8 mouse cellular contexts compared by ENCODE assay signal in genomic region chr3:89421002-89421774, GRCm38 (mm10). TPM values are rescaled to one million over a fixed set of nuclear protein-coding genes. Genes with fewer than 3 reads are reported as not detected.
A peak's percentile ranks its signal among the peaks of the same experiment; 100 is the strongest.
DNase-seq lines count a peak whose midpoint lies in the region; ATAC-seq and TF ChIP-seq lines count a peak whose summit lies in the region.

No protein-coding gene starts in this region.

- no peaks in the 10 kb centered on the region for H3K9me3 ChIP-seq in CH12.LX (replicated peaks; ENCODE audit: low read length)
- no peaks in the 10 kb centered on the region for H3K9me3 ChIP-seq in forebrain, embryonic 12.5 days
- no peaks in the 10 kb centered on the region for H3K9me3 ChIP-seq in heart, embryonic 15.5 days (replicated peaks)
- H3K9me3 ChIP-seq in liver, embryonic 15.5 days (replicated peaks): no peaks in the 10 kb centered on the region
- H3K9me3 ChIP-seq in neural tube, embryonic 12.5 days: no peaks in the 10 kb centered on the region

- dilution Hi-C loops in CH12.LX (cut with MboI; ENCODE audit: extremely low pct_ligation_motif_present, extremely low pct_unique_long_range_greater_than_20kb, low sequenced_read_pairs): no loop called here

- no peak overlapping the region for H3K9ac ChIP-seq in CH12.LX (ENCODE audit: insufficient read depth, low read depth)
- H3K9ac ChIP-seq in forebrain, embryonic 12.5 days: peak overlapping the region; percentile 65
- H3K9ac ChIP-seq in heart, embryonic 15.5 days: peak overlapping the region; percentile 52
- peak overlapping the region; percentile 72 for H3K9ac ChIP-seq in liver, embryonic 15.5 days
- H3K9ac ChIP-seq in neural tube, embryonic 12.5 days: peak overlapping the region; percentile 60

- no peak for TF ChIP-seq RAD21 in CH12.LX (IDR thresholded peaks at IDR 0.05; ENCODE audit: low read depth, low read length)

- peaks cover 34 to 49% of the 10 kb centered on the region in 2 experiments for H3K36me3 ChIP-seq in CH12.LX (replicated peaks in 1 of 2; ENCODE audit: control insufficient read depth in 1 of 2, insufficient read depth in 1 of 2, low read length in 1 of 2)
- H3K36me3 ChIP-seq in forebrain, embryonic 12.5 days (replicated peaks): peaks cover 16% of the 10 kb centered on the region
- peaks cover 30% of the 10 kb centered on the region for H3K36me3 ChIP-seq in heart, embryonic 15.5 days
- peaks cover 45% of the 10 kb centered on the region for H3K36me3 ChIP-seq in liver, embryonic 15.5 days (replicated peaks)
- H3K36me3 ChIP-seq in neural tube, embryonic 12.5 days: peaks cover 16% of the 10 kb centered on the region

- TF ChIP-seq POLR2A in CH12.LX (IDR thresholded peaks at IDR 0.05; ENCODE audit: low read depth, low read length): no peak

- H3K27me3 ChIP-seq in CH12.LX (replicated peaks): no peaks in the 10 kb centered on the region
- no peaks in the 10 kb centered on the region for H3K27me3 ChIP-seq in forebrain, embryonic 12.5 days
- no peaks in the 10 kb centered on the region for H3K27me3 ChIP-seq in heart, embryonic 15.5 days
- no peaks in the 10 kb centered on the region for H3K27me3 ChIP-seq in liver, embryonic 15.5 days
- H3K27me3 ChIP-seq in neural tube, embryonic 12.5 days (replicated peaks): no peaks in the 10 kb centered on the region

- peak; percentile 22; the same call in 1 of the 2 replicates for ATAC-seq in forebrain, embryonic 12.5 days (ENCODE audit: low FRiP score)
- ATAC-seq in heart, embryonic 15.5 days (replicated peaks; ENCODE audit: insufficient number of reproducible peaks, insufficient read depth, low FRiP score, low read depth): peak; percentile 73
- ATAC-seq in liver, embryonic 15.5 days (ENCODE audit: insufficient read depth): peak; percentile 68
- ATAC-seq in neural tube, embryonic 12.5 days (ENCODE audit: low FRiP score, low read depth): no peak

- TF ChIP-seq EP300 in CH12.LX (IDR thresholded peaks at IDR 0.05; ENCODE audit: low read length): no peak

- DNase-seq in CH12.LX (ENCODE audit: extremely low read depth): peak; percentile 61
- DNase-seq in c-Kit-negative CD71-positive TER-119-positive erythroid progenitor cells, embryonic 14.5 days (ENCODE audit: low read depth, low spot score): peak; percentile 76
- DNase-seq in kidney, postnatal 25 days: peak; percentile 79 to 90
- DNase-seq in testis, postnatal 10 days (ENCODE audit: low spot score): peak; percentile 78

- no peak for TF ChIP-seq CTCF in CH12.LX (conservative IDR thresholded peaks at IDR 0.05 in 1 of 2, IDR thresholded peaks at IDR 0.05 in 1 of 2; ENCODE audit: low read depth in 2 of 2, low read length in 2 of 2)

- no peak overlapping the region for H3K27ac ChIP-seq in CH12.LX (ENCODE audit: insufficient read depth, low read depth)
- H3K27ac ChIP-seq in forebrain, embryonic 12.5 days: peak overlapping the region; percentile 65
- H3K27ac ChIP-seq in heart, embryonic 15.5 days: peak overlapping the region; percentile 99
- H3K27ac ChIP-seq in liver, embryonic 15.5 days (replicated peaks): peak overlapping the region; percentile 98
- 0 out of 2 replicates have a peak overlapping the region, but pooled peaks have one; percentile 32 for H3K27ac ChIP-seq in neural tube, embryonic 12.5 days

- peaks cover 45% of the 10 kb centered on the region for H3K79me2 ChIP-seq in CH12.LX (replicated peaks; ENCODE audit: control insufficient read depth, extremely low read depth, insufficient read depth, poor library complexity, severe bottlenecking)

- H3K4me2 ChIP-seq in CH12.LX (ENCODE audit: insufficient read depth, low read depth, poor library complexity, severe bottlenecking): peak overlapping the region; percentile 42; the same call in 1 of the 2 replicates
- peak overlapping the region; percentile 60 for H3K4me2 ChIP-seq in forebrain, embryonic 12.5 days
- peak overlapping the region; percentile 71 for H3K4me2 ChIP-seq in heart, embryonic 15.5 days
- H3K4me2 ChIP-seq in liver, embryonic 15.5 days: peak overlapping the region; percentile 95
- H3K4me2 ChIP-seq in neural tube, embryonic 12.5 days (replicated peaks): peak overlapping the region; percentile 64

- in situ Hi-C loops in CH12.LX (cut with MboI; ENCODE audit: low pct_ligation_motif_present, low pct_unique_long_range_greater_than_20kb, low sequenced_read_pairs): no loop called here

- 4% methylated on average over 11 of the region's 11 CpGs for WGBS in forebrain, embryonic 12.5 days
- 9% methylated on average over 11 of the region's 11 CpGs for WGBS in heart, embryonic 15.5 days
- WGBS in liver, embryonic 15.5 days (ENCODE audit: insufficient replicate concordance): 9% methylated on average over 11 of the region's 11 CpGs
- 4% methylated on average over 11 of the region's 11 CpGs for WGBS in neural tube, embryonic 12.5 days

- peaks cover 18 to 49% of the 10 kb centered on the region in 2 experiments for H3K4me1 ChIP-seq in CH12.LX (ENCODE audit: control insufficient read depth in 1 of 2, insufficient read depth in 2 of 2)
- peaks cover 52% of the 10 kb centered on the region for H3K4me1 ChIP-seq in forebrain, embryonic 12.5 days
- peaks cover 50% of the 10 kb centered on the region for H3K4me1 ChIP-seq in heart, embryonic 15.5 days (replicated peaks)
- peaks cover 84% of the 10 kb centered on the region for H3K4me1 ChIP-seq in liver, embryonic 15.5 days (replicated peaks)
- peaks cover 50% of the 10 kb centered on the region for H3K4me1 ChIP-seq in neural tube, embryonic 12.5 days

- no peak overlapping the region for H3K4me3 ChIP-seq in CH12.LX (replicated peaks in 1 of 3; ENCODE audit: low read depth in 2 of 3, low read length in 2 of 3, poor library complexity in 1 of 3)
- peak overlapping the region; percentile 37 for H3K4me3 ChIP-seq in forebrain, embryonic 12.5 days (replicated peaks)
- H3K4me3 ChIP-seq in heart, embryonic 15.5 days: peak overlapping the region; percentile 70
- H3K4me3 ChIP-seq in liver, embryonic 15.5 days (replicated peaks): peak overlapping the region; percentile 63
- peak overlapping the region; percentile 36 for H3K4me3 ChIP-seq in neural tube, embryonic 12.5 days

TF ChIP-seq in CH12.LX, 34 proteins besides CTCF, POLR2A, EP300 and RAD21:
- TF ChIP-seq UBTF (IDR thresholded peaks at IDR 0.05; ENCODE audit: low read depth, low read length): no peak
- TF ChIP-seq SMC3 (IDR thresholded peaks at IDR 0.05; ENCODE audit: low read depth, low read length): no peak

RNA-seq across cellular contexts. Expression of gene Shc1, which starts 2.9 kb away (rescaled TPM):
- 23.1 and 24.2 TPM in 2 replicates for total RNA-seq in CH12.LX (2012; rRNA removed)
- total RNA-seq in CH12.LX (2014; rRNA removed): 40.2 and 40.6 TPM in 2 replicates
- polyA plus RNA-seq in CH12.LX (2012; ENCODE audit: insufficient read length, low read depth): 32.1 and 32.3 TPM in 2 replicates
- 28.4 and 30.9 TPM in 2 replicates for polyA plus RNA-seq in forebrain, embryonic 12.5 days (2016; fragmentation: Nextera tagmentation; extraction: Ambion mirVana)
- 60.6 and 79.9 TPM in 2 replicates for polyA plus RNA-seq in heart, embryonic 15.5 days (2015; fragmentation: Nextera tagmentation; extraction: Ambion mirVana)
- 44.8 and 50.6 TPM in 2 replicates for polyA plus RNA-seq in liver, embryonic 15.5 days (2015; fragmentation: Nextera tagmentation; extraction: Ambion mirVana)
- polyA plus RNA-seq in neural tube, embryonic 12.5 days (2016; fragmentation: Nextera tagmentation; extraction: Ambion mirVana): 51.4 and 57.5 TPM in 2 replicates

RNA-seq across cellular contexts. Expression of gene Cks1b, which starts 3.0 kb away (rescaled TPM):
- 173 and 195 TPM in 2 replicates for total RNA-seq in CH12.LX (2012; rRNA removed)
- 224 and 268 TPM in 2 replicates for total RNA-seq in CH12.LX (2014; rRNA removed)
- 200 and 270 TPM in 2 replicates for polyA plus RNA-seq in CH12.LX (2012; ENCODE audit: insufficient read length, low read depth)
- 363 and 395 TPM in 2 replicates for polyA plus RNA-seq in forebrain, embryonic 12.5 days (2016; fragmentation: Nextera tagmentation; extraction: Ambion mirVana)
- 266 and 291 TPM in 2 replicates for polyA plus RNA-seq in heart, embryonic 15.5 days (2015; fragmentation: Nextera tagmentation; extraction: Ambion mirVana)
- polyA plus RNA-seq in liver, embryonic 15.5 days (2015; fragmentation: Nextera tagmentation; extraction: Ambion mirVana): 210 and 229 TPM in 2 replicates
- polyA plus RNA-seq in neural tube, embryonic 12.5 days (2016; fragmentation: Nextera tagmentation; extraction: Ambion mirVana): 252 and 272 TPM in 2 replicates

RNA-seq across cellular contexts. Expression of gene Pygo2, which starts 8.8 kb away (rescaled TPM):
- total RNA-seq in CH12.LX (2012; rRNA removed): 40.2 and 40.8 TPM in 2 replicates
- 21.5 and 21.9 TPM in 2 replicates for total RNA-seq in CH12.LX (2014; rRNA removed)
- 29.7 and 31.7 TPM in 2 replicates for polyA plus RNA-seq in CH12.LX (2012; ENCODE audit: insufficient read length, low read depth)
- polyA plus RNA-seq in forebrain, embryonic 12.5 days (2016; fragmentation: Nextera tagmentation; extraction: Ambion mirVana): 47.2 and 48.8 TPM in 2 replicates
- 21.1 and 28.1 TPM in 2 replicates for polyA plus RNA-seq in heart, embryonic 15.5 days (2015; fragmentation: Nextera tagmentation; extraction: Ambion mirVana)
- 10.1 and 10.6 TPM in 2 replicates for polyA plus RNA-seq in liver, embryonic 15.5 days (2015; fragmentation: Nextera tagmentation; extraction: Ambion mirVana)
- polyA plus RNA-seq in neural tube, embryonic 12.5 days (2016; fragmentation: Nextera tagmentation; extraction: Ambion mirVana): 55.9 and 57.3 TPM in 2 replicates

RNA-seq across cellular contexts. Expression of gene Flad1, which starts 9.5 kb away (rescaled TPM):
- total RNA-seq in CH12.LX (2012; rRNA removed) (26.9 and 29.0 TPM in 2 replicates), CH12.LX (2014; rRNA removed) (28.7 and 31.1 TPM in 2 replicates)
- 25.9 and 26.0 TPM in 2 replicates for polyA plus RNA-seq in CH12.LX (2012; ENCODE audit: insufficient read length, low read depth)
- polyA plus RNA-seq in forebrain, embryonic 12.5 days (2016; fragmentation: Nextera tagmentation; extraction: Ambion mirVana): 32.2 and 33.1 TPM in 2 replicates
- polyA plus RNA-seq in heart, embryonic 15.5 days (2015; fragmentation: Nextera tagmentation; extraction: Ambion mirVana): 34.0 and 35.1 TPM in 2 replicates
- 14.3 and 16.4 TPM in 2 replicates for polyA plus RNA-seq in liver, embryonic 15.5 days (2015; fragmentation: Nextera tagmentation; extraction: Ambion mirVana)
- polyA plus RNA-seq in neural tube, embryonic 12.5 days (2016; fragmentation: Nextera tagmentation; extraction: Ambion mirVana): 33.4 and 35.0 TPM in 2 replicates

RNA-seq across cellular contexts. Expression of gene Pbxip1, which starts 15.3 kb away (rescaled TPM):
- 16.3 and 18.4 TPM in 2 replicates for total RNA-seq in CH12.LX (2012; rRNA removed)
- 14.1 and 14.6 TPM in 2 replicates for total RNA-seq in CH12.LX (2014; rRNA removed)
- 17.3 and 17.6 TPM in 2 replicates for polyA plus RNA-seq in CH12.LX (2012; ENCODE audit: insufficient read length, low read depth)
- polyA plus RNA-seq in forebrain, embryonic 12.5 days (2016; fragmentation: Nextera tagmentation; extraction: Ambion mirVana): 14.4 and 14.7 TPM in 2 replicates
- polyA plus RNA-seq in heart, embryonic 15.5 days (2015; fragmentation: Nextera tagmentation; extraction: Ambion mirVana): 62.4 and 64.7 TPM in 2 replicates
- 7.4 and 8.1 TPM in 2 replicates for polyA plus RNA-seq in liver, embryonic 15.5 days (2015; fragmentation: Nextera tagmentation; extraction: Ambion mirVana)
- polyA plus RNA-seq in neural tube, embryonic 12.5 days (2016; fragmentation: Nextera tagmentation; extraction: Ambion mirVana): 15.5 and 16.8 TPM in 2 replicates

Comparison
In these comparisons a context has a peak if more than half of its experiments do, and no peak if none do; other contexts are left out.
1. H3K4me2 ChIP-seq: peak in every context shown above with its lines; median percentile 95 in liver, embryonic 15.5 days; 71 in heart, embryonic 15.5 days; 64 in neural tube, embryonic 12.5 days; 60 in forebrain, embryonic 12.5 days; 42 in CH12.LX.
2. H3K4me3 ChIP-seq: peak in forebrain, embryonic 12.5 days (single experiment), heart, embryonic 15.5 days (single experiment), liver, embryonic 15.5 days (single experiment) and neural tube, embryonic 12.5 days (single experiment); none in CH12.LX (0 of 3).
3. Peak in every context shown above with its lines, with median percentiles within 50 percentile points of each other: DNase-seq.